Mouse (Mus musculus): ENCODE data around the gene Rbfox3. TPM values are rescaled to one million over a fixed set of nuclear protein-coding genes. Genes with fewer than 3 reads are reported as not detected.

The Rbfox3 gene
- polyA plus RNA-seq, 1 experiment from 2014 or later: 0.36 TPM

- ATAC-seq (ENCODE audit: low read depth) (no peak), DNase-seq (no peak)
- Histone ChIP-seq H3K27ac (no peak overlapping the region), H3K36me3 (no peaks in the 10 kb centered on the region), H3K4me2 (no peak overlapping the region), H3K9me3 (replicated peaks) (no peaks in the 10 kb centered on the region), H3K4me1 (replicated peaks) (no peaks in the 10 kb centered on the region), H3K4me3 (replicated peaks) (no peak overlapping the region), H3K27me3 (peaks cover 9% of the 10 kb centered on the region; the same call in 1 of the 2 replicates), H3K9ac (no peak overlapping the region)
- 44% methylated on average over 15 of the region's 15 CpGs for WGBS (ENCODE audit: insufficient replicate concordance)
These were observed 5.1 kb upstream of the Rbfox3 start for GRCm38 (mm10) chr11:118916423-118917030.

- whole genome bisulfite sequencing (ENCODE audit: insufficient replicate concordance): 68% methylated on average over 2 of the region's 2 CpGs
- DNase-seq (no peak), ATAC-seq (ENCODE audit: low read depth) (no peak)
- no peak overlapping the region for H3K4me2 ChIP-seq
- peaks cover 15% of the 10 kb centered on the region for H3K27me3 ChIP-seq
- H3K4me1 ChIP-seq (replicated peaks): no peaks in the 10 kb centered on the region
- H3K9ac ChIP-seq: no peak overlapping the region
- H3K27ac ChIP-seq: no peak overlapping the region
- no peaks in the 10 kb centered on the region for H3K36me3 ChIP-seq
- no peaks in the 10 kb centered on the region for H3K9me3 ChIP-seq (replicated peaks)
- H3K4me3 ChIP-seq (replicated peaks): no peak overlapping the region
These were observed 4.5 kb upstream of the Rbfox3 start for GRCm38 (mm10) chr11:118915888-118916287.

GRCm38 (mm10) chr11:118912686-118913085, 1.3 kb upstream of the Rbfox3 start:
- Histone ChIP-seq H3K4me3 (replicated peaks) (no peak overlapping the region), H3K9ac (no peak overlapping the region), H3K4me2 (no peak overlapping the region), H3K36me3 (no peaks in the 10 kb centered on the region), H3K27me3 (peaks cover 47% of the 10 kb centered on the region), H3K27ac (no peak overlapping the region), H3K9me3 (replicated peaks) (no peaks in the 10 kb centered on the region), H3K4me1 (replicated peaks) (no peaks in the 10 kb centered on the region)
- WGBS (ENCODE audit: insufficient replicate concordance): 43% methylated on average over 6 of the region's 6 CpGs
- no peak for DNase-seq
- no peak for ATAC-seq (ENCODE audit: low read depth)

- 61% methylated on average over 10 of the region's 10 CpGs for WGBS (ENCODE audit: insufficient replicate concordance)
- H3K4me3 ChIP-seq (replicated peaks): no peak overlapping the region
- H3K36me3 ChIP-seq: no peaks in the 10 kb centered on the region
- no peaks in the 10 kb centered on the region for H3K9me3 ChIP-seq (replicated peaks)
- no peak overlapping the region for H3K27ac ChIP-seq
- H3K9ac ChIP-seq: no peak overlapping the region
- no peak overlapping the region for H3K4me2 ChIP-seq
- DNase-seq: no peak
- no peaks in the 10 kb centered on the region for H3K4me1 ChIP-seq (replicated peaks)
- ATAC-seq (ENCODE audit: low read depth): no peak
- H3K27me3 ChIP-seq: peaks cover 66% of the 10 kb centered on the region
These were observed 641 bp downstream of the Rbfox3 start for GRCm38 (mm10) chr11:118910756-118911155.

- ATAC-seq (ENCODE audit: low read depth): no peak
- Histone ChIP-seq H3K4me2 (no peak overlapping the region), H3K27ac (no peak overlapping the region), H3K27me3 (peaks cover 66% of the 10 kb centered on the region), H3K9ac (no peak overlapping the region), H3K4me1 (replicated peaks) (no peaks in the 10 kb centered on the region), H3K9me3 (replicated peaks) (no peaks in the 10 kb centered on the region), H3K36me3 (no peaks in the 10 kb centered on the region), H3K4me3 (replicated peaks) (no peak overlapping the region)
- DNase-seq: no peak
- 2% methylated on average over 13 of the region's 13 CpGs for WGBS (ENCODE audit: insufficient replicate concordance)
These were observed 1.6 kb downstream of the Rbfox3 start for GRCm38 (mm10) chr11:118909814-118910201.

- Histone ChIP-seq H3K27me3 (peaks cover 66% of the 10 kb centered on the region), H3K4me2 (peak overlapping the region; percentile 24; the same call in 1 of the 2 replicates), H3K4me1 (replicated peaks) (no peaks in the 10 kb centered on the region), H3K4me3 (replicated peaks) (peak overlapping the region; percentile 18), H3K9me3 (replicated peaks) (no peaks in the 10 kb centered on the region), H3K27ac (no peak overlapping the region), H3K36me3 (no peaks in the 10 kb centered on the region), H3K9ac (no peak overlapping the region)
- no peak for DNase-seq
- WGBS (ENCODE audit: insufficient replicate concordance): 2% methylated on average over 76 of the region's 90 CpGs
- ATAC-seq (ENCODE audit: low read depth): no peak
These were observed 2.2 kb downstream of the Rbfox3 start for GRCm38 (mm10) chr11:118908981-118909813.

GRCm38 (mm10) chr11:118908431-118908980, 2.9 kb downstream of the Rbfox3 start:
- Histone ChIP-seq H3K9ac (no peak overlapping the region), H3K4me2 (peak overlapping the region; percentile 24; the same call in 1 of the 2 replicates), H3K36me3 (no peaks in the 10 kb centered on the region), H3K4me1 (replicated peaks) (no peaks in the 10 kb centered on the region), H3K4me3 (replicated peaks) (peak overlapping the region; percentile 18; the same call in 1 of the 2 replicates), H3K27me3 (peaks cover 66% of the 10 kb centered on the region), H3K9me3 (replicated peaks) (no peaks in the 10 kb centered on the region), H3K27ac (no peak overlapping the region)
- no peak for ATAC-seq (ENCODE audit: low read depth)
- no peak for DNase-seq
- WGBS (ENCODE audit: insufficient replicate concordance): 3% methylated on average over 51 of the region's 52 CpGs

- Histone ChIP-seq H3K4me2 (no peak overlapping the region), H3K27ac (no peak overlapping the region), H3K36me3 (no peaks in the 10 kb centered on the region), H3K4me3 (replicated peaks) (no peak overlapping the region), H3K9me3 (replicated peaks) (no peaks in the 10 kb centered on the region), H3K9ac (no peak overlapping the region), H3K4me1 (replicated peaks) (no peaks in the 10 kb centered on the region), H3K27me3 (peaks cover 65% of the 10 kb centered on the region)
- WGBS (ENCODE audit: insufficient replicate concordance): 7% methylated on average over 43 of the region's 43 CpGs
- DNase-seq (no peak), ATAC-seq (ENCODE audit: low read depth) (no peak)
These were observed 3.7 kb downstream of the Rbfox3 start for GRCm38 (mm10) chr11:118907471-118908401.

GRCm38 (mm10) chr11:118906824-118907470, 4.5 kb downstream of the Rbfox3 start:
- H3K9me3 ChIP-seq (replicated peaks): no peaks in the 10 kb centered on the region
- no peaks in the 10 kb centered on the region for H3K36me3 ChIP-seq
- DNase-seq (no peak), ATAC-seq (ENCODE audit: low read depth) (no peak)
- H3K4me3 ChIP-seq (replicated peaks): no peak overlapping the region
- peaks cover 61% of the 10 kb centered on the region for H3K27me3 ChIP-seq
- 7% methylated on average over 23 of the region's 23 CpGs for WGBS (ENCODE audit: insufficient replicate concordance)
- H3K4me2 ChIP-seq: no peak overlapping the region
- no peak overlapping the region for H3K9ac ChIP-seq
- no peak overlapping the region for H3K27ac ChIP-seq
- no peaks in the 10 kb centered on the region for H3K4me1 ChIP-seq (replicated peaks)

- 21% methylated on average over 12 of the region's 12 CpGs for WGBS (ENCODE audit: insufficient replicate concordance)
- H3K27ac ChIP-seq: no peak overlapping the region
- peaks cover 56% of the 10 kb centered on the region for H3K27me3 ChIP-seq
- H3K9ac ChIP-seq: no peak overlapping the region
- ATAC-seq (ENCODE audit: low read depth) (no peak), DNase-seq (no peak)
- no peak overlapping the region for H3K4me2 ChIP-seq
- no peaks in the 10 kb centered on the region for H3K4me1 ChIP-seq (replicated peaks)
- H3K4me3 ChIP-seq (replicated peaks): no peak overlapping the region
- no peaks in the 10 kb centered on the region for H3K9me3 ChIP-seq (replicated peaks)
- H3K36me3 ChIP-seq: no peaks in the 10 kb centered on the region
These were observed 5.1 kb downstream of the Rbfox3 start for GRCm38 (mm10) chr11:118906131-118906823.
